Mouse (Mus musculus) thymus, adult 2 months (tissue): ENCODE measurements at regions not wholly inside any gene's neighbourhood (a gene's known extent, or its start where the extent isn't known, plus 50 kb on each side); places are given as distances from the start of the nearest gene placed in this dataset.
"Not testable (repeated sequence)": the region's sequence is repeated elsewhere in the genome, so short reads cannot be mapped to it uniquely, and the experiment has no call there.

ENCODE experiments used
- DNase-seq: peaks from one replicate; pipeline ENCODE4 v3.0.0; 2021
- H3K27ac ChIP-seq: fragments of 200-500 bp; 2 replicates; pipeline ENCODE4 v1.5.1; 2012; ENCODE audit warnings: low read length, control low read depth; ENCODE audit not compliant: control insufficient read depth, insufficient read depth
- H3K27me3 ChIP-seq: fragments of 200-500 bp; 2 replicates; pipeline ENCODE4 v1.6.1; 2012; ENCODE audit warnings: mild to moderate bottlenecking, low read length, moderate library complexity, mixed read lengths; ENCODE audit not compliant: control insufficient read depth, insufficient read depth
- H3K36me3 ChIP-seq: fragments of 200-500 bp; 2 replicates; pipeline ENCODE4 v1.6.1; 2012; ENCODE audit warnings: mild to moderate bottlenecking, low read length, moderate library complexity; ENCODE audit not compliant: control insufficient read depth, insufficient read depth
- H3K4me1 ChIP-seq: fragments of 200-500 bp; replicated peaks from 2 replicates; pipeline ENCODE4 v1.6.1; 2012; ENCODE audit warnings: low read length; ENCODE audit not compliant: control insufficient read depth, insufficient read depth
- H3K4me3 ChIP-seq: fragments of 200-500 bp; 2 replicates; pipeline ENCODE4 v1.5.1; 2012; ENCODE audit warnings: mild to moderate bottlenecking, low read length, control low read depth, moderate library complexity; ENCODE audit not compliant: control insufficient read depth, insufficient read depth
- CTCF ChIP-seq: fragments of 200-500 bp; IDR thresholded peaks from 2 replicates; pipeline ENCODE4 v1.5.1; 2012; ENCODE audit warnings: mild to moderate bottlenecking, control low read depth, low read length, moderate library complexity, borderline replicate concordance; ENCODE audit not compliant: control insufficient read depth, poor library complexity, insufficient read depth; ENCODE audit errors: extremely low read depth
- POLR2A ChIP-seq: fragments of 200-500 bp; IDR thresholded peaks from 2 replicates; pipeline ENCODE4 v1.6.1; 2012; ENCODE audit warnings: mild to moderate bottlenecking, low read length, control low read depth, moderate library complexity; ENCODE audit not compliant: control insufficient read depth, poor library complexity, insufficient read depth; ENCODE audit errors: extremely low read depth
- WGBS: fragments of 180-500 bp; shearing (Covaris S2); methylation state at CpG from one replicate; pipeline ENCODE4 v1.1.7; 2018; 5-methylcytosine and 5-hydroxymethylcytosine counted together

- DNase-seq = peak; percentile 62
- TF ChIP-seq CTCF (no peak), POLR2A (no peak)
- Histone ChIP-seq H3K4me1 (peaks cover 5% of the 10 kb centered on the region), H3K4me3 (no peak overlapping the region), H3K27me3 (no peaks in the 10 kb centered on the region), H3K27ac (peak overlapping the region; percentile 87), H3K36me3 (no peaks in the 10 kb centered on the region)
- WGBS = 14% methylated on average over 2 of the region's 2 CpGs
Observed at GRCm38 (mm10) chr12:115193482-115194103, 853.9 kb upstream of the Zfp386 start.

- DNase-seq = no peak
- no peaks in the 10 kb centered on the region for H3K36me3 ChIP-seq
- H3K27me3 ChIP-seq = no peaks in the 10 kb centered on the region
- no peak for TF ChIP-seq POLR2A
- TF ChIP-seq CTCF = no peak
- WGBS = 65% methylated on average over 4 of the region's 4 CpGs
- H3K4me1 ChIP-seq = peaks cover 5% of the 10 kb centered on the region
- no peak overlapping the region for H3K4me3 ChIP-seq
- no peak overlapping the region for H3K27ac ChIP-seq
Observed at GRCm38 (mm10) chr12:115197322-115198117, 850.0 kb upstream of the Zfp386 start.

GRCm38 (mm10) chr12:115207833-115208448 is 839.6 kb upstream of the Zfp386 start:
- H3K4me1 ChIP-seq, H3K27ac ChIP-seq, DNase-seq, H3K27me3 ChIP-seq, H3K4me3 ChIP-seq, H3K36me3 ChIP-seq: not testable (repeated sequence)
- WGBS = 55% methylated on average over 2 of the region's 2 CpGs

GRCm38 (mm10) chr12:115222671-115223070 is 824.9 kb upstream of the Zfp386 start:
- Histone ChIP-seq H3K27me3 (no peaks in the 10 kb centered on the region), H3K4me1 (no peaks in the 10 kb centered on the region), H3K27ac (no peak overlapping the region), H3K4me3 (no peak overlapping the region), H3K36me3 (no peaks in the 10 kb centered on the region)
- DNase-seq = peak; percentile 49
- 70% methylated on average over 2 of the region's 2 CpGs for WGBS
- TF ChIP-seq CTCF = no peak
- no peak for TF ChIP-seq POLR2A

GRCm38 (mm10) chr12:115229965-115230364 is 817.6 kb upstream of the Zfp386 start:
- no peaks in the 10 kb centered on the region for H3K4me1 ChIP-seq
- no peaks in the 10 kb centered on the region for H3K36me3 ChIP-seq
- H3K4me3 ChIP-seq = no peak overlapping the region
- peak; percentile 7 for DNase-seq
- H3K27ac ChIP-seq = no peak overlapping the region
- 73% methylated on average over 1 of the region's 1 CpGs for WGBS
- no peaks in the 10 kb centered on the region for H3K27me3 ChIP-seq
- no peak for TF ChIP-seq CTCF
- TF ChIP-seq POLR2A = no peak

- peak; percentile 19 for DNase-seq
- H3K4me3 ChIP-seq, H3K4me1 ChIP-seq, H3K27ac ChIP-seq, H3K27me3 ChIP-seq, H3K36me3 ChIP-seq: not testable (repeated sequence)
- 15% methylated on average over 2 of the region's 2 CpGs for WGBS
Observed at GRCm38 (mm10) chr12:115242661-115243060, 804.9 kb upstream of the Zfp386 start.

GRCm38 (mm10) chr12:115247298-115247697 is 800.2 kb upstream of the Zfp386 start:
- not testable (repeated sequence) for H3K27me3 ChIP-seq, DNase-seq, H3K4me3 ChIP-seq, H3K36me3 ChIP-seq, H3K4me1 ChIP-seq, H3K27ac ChIP-seq
- 52% methylated on average over 3 of the region's 3 CpGs for WGBS
